Comparison of ENCODE assay signal across 8 mouse cellular contexts in the genomic region with DNA sequence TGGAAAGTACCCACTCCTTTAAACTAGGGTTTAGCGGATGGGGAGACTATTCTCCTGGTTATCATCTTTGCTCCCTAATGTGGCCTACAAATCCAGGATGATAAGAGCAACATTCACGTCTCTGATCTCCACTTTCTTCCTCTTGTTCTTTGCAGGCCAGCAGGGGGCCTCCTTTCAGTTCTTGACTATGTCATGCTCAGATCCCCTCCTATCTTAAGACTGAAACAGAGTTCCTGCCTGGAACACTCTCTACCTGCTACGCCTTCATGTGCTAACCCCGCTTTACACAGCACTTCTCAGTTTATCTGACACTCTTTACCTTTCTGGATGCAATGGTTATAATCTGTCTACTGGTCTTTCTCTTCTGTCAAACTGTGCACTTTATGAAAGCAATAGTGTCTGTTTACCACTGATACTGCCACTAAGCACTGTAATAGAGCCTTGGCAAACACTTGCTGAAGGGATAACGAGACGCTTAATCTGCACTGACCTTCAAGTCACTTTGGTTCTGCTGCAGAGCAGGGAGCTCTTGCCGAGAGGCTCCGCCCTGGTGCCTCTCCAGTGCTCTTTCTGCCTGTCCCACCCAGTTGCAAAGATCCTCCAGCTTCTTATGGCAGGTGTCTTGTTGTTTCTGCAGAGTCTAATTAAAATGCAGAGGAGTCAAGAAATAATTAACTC.
DNase-seq lines count a peak whose midpoint lies in the region.

No protein-coding gene starts in this region.

- intact Hi-C loops in heart, postnatal 36 days (cut with DNase I): no loop called here

- DNase-seq in heart, adult 11 months: peak; percentile 81
- no peak for DNase-seq in heart, adult 8-10 months (ENCODE audit: low spot score)
- peak; percentile 57 for DNase-seq in testis, postnatal 10 days (ENCODE audit: low spot score)
- no peak for DNase-seq in testis, postnatal 14 days (ENCODE audit: low spot score)
- DNase-seq in heart, postnatal 36 days: peak; percentile 21 to 23
- DNase-seq in thymus, postnatal 4 days: peak; percentile 37
- no peak for DNase-seq in gastrocnemius, adult 8-10 months (ENCODE audit: low spot score in 2 of 2)
- DNase-seq in urinary bladder, postnatal 10 days (ENCODE audit: low spot score): no peak

Comparison
In these comparisons a context has a peak if more than half of its experiments do, and no peak if none do; other contexts are left out.
1. DNase-seq: peak in heart, adult 11 months (single experiment), testis, postnatal 10 days (single experiment), heart, postnatal 36 days (2 of 2) and thymus, postnatal 4 days (single experiment); none in heart, adult 8-10 months (single experiment), testis, postnatal 14 days (single experiment), gastrocnemius, adult 8-10 months (0 of 2) and urinary bladder, postnatal 10 days (single experiment).